Comparison of ENCODE assay signal across 8 mouse cellular contexts in genomic region chr10:60277207-60278005, GRCm38 (mm10). TPM values are rescaled to one million over a fixed set of nuclear protein-coding genes. Genes with fewer than 3 reads are reported as not detected.
DNase-seq lines count a peak whose midpoint lies in the region; ATAC-seq and TF ChIP-seq lines count a peak whose summit lies in the region.

TSS of gene Psap (plus strand) at chr10:60277627.

- H3K9ac ChIP-seq in MEL (ENCODE audit: control insufficient read depth, low read depth, low read length, poor library complexity, severe bottlenecking): peak within 1 kb of the TSS; percentile 93
- peak within 1 kb of the TSS; percentile 81 for H3K9ac ChIP-seq in lung, embryonic 16.5 days (ENCODE audit: low read length)

- H3K27me3 ChIP-seq in MEL (ENCODE audit: control insufficient read depth in 1 of 2, insufficient read depth in 2 of 2, low read length in 2 of 2): no peaks in the 10 kb centered on the region
- H3K27me3 ChIP-seq in cerebellum, adult 2 months (ENCODE audit: control insufficient read depth, insufficient read depth, low read length): no peaks in the 10 kb centered on the region
- H3K27me3 ChIP-seq in lung, embryonic 16.5 days (ENCODE audit: control insufficient read depth, insufficient read depth, low read depth, low read length): no peaks in the 10 kb centered on the region

- ATAC-seq in hematopoietic stem cell, adult 5-6 weeks (replicated peaks in 1 of 2; ENCODE audit: insufficient read depth in 1 of 2, low FRiP score in 2 of 2, low TSS enrichment in 1 of 2, low read depth in 1 of 2, poor library complexity in 2 of 2, severe bottlenecking in 2 of 2): peak; percentile 64 to 78
- ATAC-seq in lung, embryonic 16.5 days (ENCODE audit: low read depth): peak; percentile 94

- H3K36me3 ChIP-seq in MEL (ENCODE audit: control insufficient read depth in 1 of 2, insufficient read depth in 2 of 2, low read length in 2 of 2): peaks cover 0 to 45% of the 10 kb centered on the region in 2 experiments; a peak in 2 of 4 replicates
- no peaks in the 10 kb centered on the region for H3K36me3 ChIP-seq in lung, embryonic 16.5 days (ENCODE audit: control insufficient read depth, insufficient read depth, low read length)

- peaks cover 47% of the 10 kb centered on the region for H3K79me2 ChIP-seq in MEL (ENCODE audit: control insufficient read depth, insufficient read depth, low read length, poor library complexity)

- peak; percentile 96 for DNase-seq in MEL (ENCODE audit: low read depth, low spot score)
- peak; percentile 96 to 98 for DNase-seq in cerebellum, adult 2 months
- DNase-seq in forelimb bud, embryonic 11.5 days (ENCODE audit: low read depth, low spot score): peak; percentile 92
- DNase-seq in layer of hippocampus, adult 9-10 months (ENCODE audit: low spot score): peak; percentile 88
- peak; percentile 97 for DNase-seq in ovary, postnatal 10 days (ENCODE audit: low spot score)
- DNase-seq in thymus, postnatal 10 days (ENCODE audit: low spot score in 2 of 2): peak; percentile 91 to 95

- peak within 1 kb of the TSS; percentile 78 to 80 for H3K4me3 ChIP-seq in MEL (ENCODE audit: control insufficient read depth in 1 of 2, insufficient read depth in 1 of 2, low read depth in 2 of 2, low read length in 2 of 2)
- H3K4me3 ChIP-seq in cerebellum, adult 2 months (replicated peaks; ENCODE audit: insufficient read depth, low read depth, low read length): peak within 1 kb of the TSS; percentile 90
- peak within 1 kb of the TSS; percentile 66 for H3K4me3 ChIP-seq in lung, embryonic 16.5 days (ENCODE audit: low read length)

- peak within 1 kb of the TSS; percentile 71 for H3K4me2 ChIP-seq in lung, embryonic 16.5 days (ENCODE audit: low read depth, low read length)

- no peaks in the 10 kb centered on the region for H3K9me3 ChIP-seq in MEL (replicated peaks; ENCODE audit: insufficient read depth, low read length)
- no peaks in the 10 kb centered on the region for H3K9me3 ChIP-seq in lung, embryonic 16.5 days (ENCODE audit: control insufficient read depth, low read length)

- peak within 1 kb of the TSS; percentile 74 for H3K27ac ChIP-seq in MEL (ENCODE audit: control insufficient read depth, low read depth, low read length)
- H3K27ac ChIP-seq in cerebellum, adult 2 months (ENCODE audit: insufficient read depth, low read length): peak within 1 kb of the TSS; percentile 95
- H3K27ac ChIP-seq in lung, embryonic 16.5 days (ENCODE audit: low read length): peak within 1 kb of the TSS; percentile 41

- TF ChIP-seq CTCF in MEL (IDR thresholded peaks at IDR 0.05 in 2 of 3, conservative IDR thresholded peaks at IDR 0.05 in 1 of 3; ENCODE audit: control insufficient read depth in 1 of 3, insufficient read depth in 1 of 3, low read depth in 2 of 3, low read length in 3 of 3, poor library complexity in 1 of 3, severe bottlenecking in 1 of 3): no peak
- no peak for TF ChIP-seq CTCF in cerebellum, adult 2 months (IDR thresholded peaks at IDR 0.05; ENCODE audit: borderline replicate concordance, insufficient read depth, low read depth, low read length)

- no peak for TF ChIP-seq RAD21 in MEL (IDR thresholded peaks at IDR 0.05; ENCODE audit: low read depth, low read length)

- peak; percentile 88 to 94 for TF ChIP-seq POLR2A in MEL (IDR thresholded peaks at IDR 0.05; ENCODE audit: control insufficient read depth in 1 of 2, insufficient read depth in 1 of 2, low read depth in 1 of 2, low read length in 2 of 2, poor library complexity in 1 of 2)
- TF ChIP-seq POLR2A in cerebellum, adult 2 months (IDR thresholded peaks at IDR 0.05; ENCODE audit: borderline replicate concordance, insufficient read depth, low read length): peak; percentile 99

- 3% methylated on average over 54 of the region's 54 CpGs for WGBS in cerebellum, adult 2 months
- WGBS in lung, embryonic 16.5 days: 3% methylated on average over 54 of the region's 54 CpGs

- peaks cover 6 to 59% of the 10 kb centered on the region in 2 experiments for H3K4me1 ChIP-seq in MEL (ENCODE audit: control insufficient read depth in 1 of 2, insufficient read depth in 2 of 2, low read length in 2 of 2)
- H3K4me1 ChIP-seq in cerebellum, adult 2 months (ENCODE audit: control insufficient read depth, insufficient read depth, low read length): peaks cover 29% of the 10 kb centered on the region
- peaks cover 14% of the 10 kb centered on the region; the same call in 1 of the 2 replicates for H3K4me1 ChIP-seq in lung, embryonic 16.5 days (replicated peaks; ENCODE audit: control insufficient read depth, insufficient read depth, low read length)

- TF ChIP-seq EP300 in MEL (IDR thresholded peaks at IDR 0.05; ENCODE audit: low read depth in 1 of 2, low read length in 2 of 2): no peak

TF ChIP-seq in MEL, 35 proteins besides CTCF, POLR2A, EP300 and RAD21:
- TF ChIP-seq ZNF384 (IDR thresholded peaks at IDR 0.05; ENCODE audit: low read depth, low read length) (no peak), CHD2 (IDR thresholded peaks at IDR 0.05; ENCODE audit: low read length) (no peak), NELFE (IDR thresholded peaks at IDR 0.05; ENCODE audit: low read depth, low read length) (peak; percentile 95), NRF1 (IDR thresholded peaks at IDR 0.05; ENCODE audit: insufficient read depth, low read depth, low read length, poor library complexity, severe bottlenecking) (peak; percentile 88), UBTF (IDR thresholded peaks at IDR 0.05; ENCODE audit: borderline replicate concordance, insufficient read depth, low read depth, low read length) (no peak), JUND (IDR thresholded peaks at IDR 0.05; ENCODE audit: low read depth, low read length) (no peak), HCFC1 (IDR thresholded peaks at IDR 0.05; ENCODE audit: low read depth, low read length) (peak; percentile 73), ELF1 (IDR thresholded peaks at IDR 0.05; ENCODE audit: low read depth, low read length) (no peak), POLR2AphosphoS2 (IDR thresholded peaks at IDR 0.05; ENCODE audit: low read length) (peak; percentile 89), MYB (IDR thresholded peaks at IDR 0.05; ENCODE audit: low read depth, low read length) (no peak), E2F4 (IDR thresholded peaks at IDR 0.05; ENCODE audit: borderline replicate concordance, low read depth, low read length) (peak; percentile 81), ETS1 (IDR thresholded peaks at IDR 0.05; ENCODE audit: low read depth, low read length) (peak; percentile 69; the same call in 1 of the 2 replicates), POLR2AphosphoS5 (IDR thresholded peaks at IDR 0.05; ENCODE audit: borderline replicate concordance, low read depth, low read length) (no peak), TAL1 (IDR thresholded peaks at IDR 0.05; ENCODE audit: low read length) (no peak), GATA1 (IDR thresholded peaks at IDR 0.05; ENCODE audit: low read depth, low read length) (no peak), SMC3 (IDR thresholded peaks at IDR 0.05; ENCODE audit: low read depth, low read length) (no peak), MAZ (IDR thresholded peaks at IDR 0.05; ENCODE audit: low read depth, low read length) (peak; percentile 68; the same call in 1 of the 2 replicates), TCF12 (IDR thresholded peaks at IDR 0.05; ENCODE audit: low read depth, low read length) (0 out of 2 replicates have a peak, but pooled peaks have one; percentile 3), MXI1 (IDR thresholded peaks at IDR 0.05; ENCODE audit: low read depth, low read length) (0 out of 2 replicates have a peak, but pooled peaks have one; percentile 33), CHD1 (IDR thresholded peaks at IDR 0.05; ENCODE audit: low read depth, low read length) (no peak), MAFK (IDR thresholded peaks at IDR 0.05; ENCODE audit: borderline replicate concordance, low read depth, low read length) (no peak), GABPA (IDR thresholded peaks at IDR 0.05; ENCODE audit: low read depth, low read length) (no peak), MAX (IDR thresholded peaks at IDR 0.05; ENCODE audit: low read length) (peak; percentile 68), TBP (IDR thresholded peaks at IDR 0.05; ENCODE audit: low read depth, low read length) (peak; percentile 70; the same call in 1 of the 2 replicates), ZKSCAN1 (IDR thresholded peaks at IDR 0.05; ENCODE audit: low read depth, low read length) (no peak), KAT2A (conservative IDR thresholded peaks at IDR 0.05; ENCODE audit: low read depth, low read length) (no peak), MEF2A (IDR thresholded peaks at IDR 0.05; ENCODE audit: extremely low read depth, insufficient replicate concordance, low read depth, low read length, poor library complexity, severe bottlenecking) (no peak), USF2 (IDR thresholded peaks at IDR 0.05; ENCODE audit: borderline replicate concordance in 1 of 2, insufficient read depth in 1 of 2, low read depth in 1 of 2, low read length in 2 of 2) (0 out of 4 replicates have a peak, but pooled peaks of 1 of the 2 experiments have one; percentile 20), MYC (IDR thresholded peaks at IDR 0.05; ENCODE audit: low read depth, low read length) (no peak), SIN3A (IDR thresholded peaks at IDR 0.05; ENCODE audit: low read length) (peak; percentile 75), ZMIZ1 (IDR thresholded peaks at IDR 0.05; ENCODE audit: low read depth, low read length) (peak; percentile 84), ZC3H11A (IDR thresholded peaks at IDR 0.05; ENCODE audit: low read depth, low read length) (no peak), RCOR1 (IDR thresholded peaks at IDR 0.05; ENCODE audit: low read depth, low read length) (no peak), BHLHE40 (IDR thresholded peaks at IDR 0.05; ENCODE audit: borderline replicate concordance, low read depth, low read length) (no peak), USF1 (IDR thresholded peaks at IDR 0.05; ENCODE audit: low read depth, low read length) (peak; percentile 90)
TF ChIP-seq in MEL: peak in this region for 15.

RNA-seq across cellular contexts. Expression of gene Psap, which starts in this region (rescaled TPM):
- 102 and 106 TPM in 2 replicates for total RNA-seq in MEL (2012; rRNA removed)
- 100 to 1,000 TPM in 1 of 2 experiments, 10 to 100 TPM in 1; 56.8 to 153 TPM for polyA plus RNA-seq in MEL (2012; ENCODE audit: insufficient read depth in 1 of 2, insufficient read length in 2 of 2, low read depth in 1 of 2, low replicate concordance in 2 of 2, missing spikeins in 1 of 2)
- polyA plus RNA-seq in cerebellum, adult 2 months (2012; rRNA removed): 2,061 and 2,091 TPM in 2 replicates
- 223 and 263 TPM in 2 replicates for total RNA-seq in hematopoietic stem cell, adult 5-6 weeks (2017)
- 131 and 132 TPM in 2 replicates for polyA plus RNA-seq in lung, embryonic 16.5 days (2015; fragmentation: Nextera tagmentation; extraction: Ambion mirVana)

Comparison
In these comparisons a context has a peak if more than half of its experiments do, and no peak if none do; other contexts are left out.
1. Peak in every context shown above with its lines: DNase-seq, ATAC-seq, H3K4me3 ChIP-seq and H3K27ac ChIP-seq.
2. RNA of gene Psap (polyA plus RNA-seq): 2,061 to 2,091 TPM in cerebellum, adult 2 months; 56.8 to 153 TPM in MEL and 131 to 132 TPM in lung, embryonic 16.5 days; every median in the first group is over 10 times any median in the second.
3. H3K27ac ChIP-seq: peak in every context shown above with its lines; median percentile 95 in cerebellum, adult 2 months; 74 in MEL; 41 in lung, embryonic 16.5 days.